In genomic region chr11:56064575-56064974, GRCm38 (mm10) we compare ENCODE assay signal across 30 mouse cellular contexts. TPM values are rescaled to one million over a fixed set of nuclear protein-coding genes. Genes with fewer than 3 reads are reported as not detected.
DNase-seq lines count a peak whose midpoint lies in the region; ATAC-seq lines count a peak whose summit lies in the region.
"Had no signal": no experiment of that assay in that cellular context is flagged by ENCODE, and none has a peak within 500 bp of the region (broad histone marks: within the 10 kb centered on the region; RNA-seq: fewer than 3 reads in every experiment).

No protein-coding gene starts in this region.

- no peaks in the 10 kb centered on the region for H3K27me3 ChIP-seq in hindbrain, embryonic 11.5 days (ENCODE audit: control insufficient read depth, insufficient read depth, low read length)
- no peaks in the 10 kb centered on the region for H3K27me3 ChIP-seq in hindbrain, embryonic 13.5 days
- H3K27me3 ChIP-seq in intestine, embryonic 15.5 days (replicated peaks), result no peaks in the 10 kb centered on the region
- H3K27me3 ChIP-seq in stomach, embryonic 15.5 days (replicated peaks), result no peaks in the 10 kb centered on the region
- no peaks in the 10 kb centered on the region for H3K27me3 ChIP-seq in midbrain, embryonic 14.5 days (ENCODE audit: control insufficient read depth, insufficient read depth, low read length)
- H3K27me3 ChIP-seq in hindbrain, embryonic 10.5 days (ENCODE audit: insufficient read depth, poor library complexity, severe bottlenecking), result no peaks in the 10 kb centered on the region
- H3K27me3 ChIP-seq: embryonic facial prominence, embryonic 13.5 days; forebrain, embryonic 12.5 days; limb, embryonic 15.5 days; megakaryocyte, embryonic 14.5 days; midbrain, embryonic 13.5 days had no signal

- WGBS in hindbrain, embryonic 11.5 days, result 56% methylated on average over 4 of the region's 4 CpGs
- WGBS in hindbrain, embryonic 13.5 days, result 44% methylated on average over 4 of the region's 4 CpGs
- 43% methylated on average over 4 of the region's 4 CpGs for WGBS in intestine, embryonic 15.5 days
- WGBS in stomach, embryonic 15.5 days, result 53% methylated on average over 4 of the region's 4 CpGs
- 60% methylated on average over 4 of the region's 4 CpGs for WGBS in midbrain, embryonic 14.5 days
- 57% methylated on average over 4 of the region's 4 CpGs for WGBS in hindbrain, embryonic 10.5 days

- H3K4me3 ChIP-seq in hindbrain, embryonic 11.5 days (ENCODE audit: low read depth, low read length), result no peak overlapping the region
- no peak overlapping the region for H3K4me3 ChIP-seq in hindbrain, embryonic 13.5 days
- H3K4me3 ChIP-seq in intestine, embryonic 15.5 days (replicated peaks), result no peak overlapping the region
- no peak overlapping the region for H3K4me3 ChIP-seq in stomach, embryonic 15.5 days (replicated peaks)
- no peak overlapping the region for H3K4me3 ChIP-seq in midbrain, embryonic 14.5 days (replicated peaks; ENCODE audit: low read depth, low read length)
- no peak overlapping the region for H3K4me3 ChIP-seq in hindbrain, embryonic 10.5 days
- H3K4me3 ChIP-seq: embryonic facial prominence, embryonic 13.5 days; erythroblast, embryonic 14.5 days; forebrain, embryonic 12.5 days; heart, embryonic 10.5 days; limb, embryonic 15.5 days; megakaryocyte, embryonic 14.5 days; midbrain, embryonic 13.5 days had no signal

- ATAC-seq in hindbrain, embryonic 11.5 days (ENCODE audit: low FRiP score), result no peak
- no peak for ATAC-seq in hindbrain, embryonic 13.5 days (ENCODE audit: low FRiP score)
- ATAC-seq in intestine, embryonic 15.5 days, result peak; percentile 89
- no peak for ATAC-seq in stomach, embryonic 15.5 days (ENCODE audit: insufficient read depth, low FRiP score, low read depth)
- ATAC-seq in midbrain, embryonic 14.5 days (ENCODE audit: low FRiP score, low TSS enrichment), result no peak
- ATAC-seq: midbrain, embryonic 13.5 days had no signal

- H3K36me3 ChIP-seq in hindbrain, embryonic 11.5 days (ENCODE audit: control insufficient read depth, insufficient read depth, low read length), result no peaks in the 10 kb centered on the region
- no peaks in the 10 kb centered on the region for H3K36me3 ChIP-seq in hindbrain, embryonic 13.5 days
- no peaks in the 10 kb centered on the region for H3K36me3 ChIP-seq in intestine, embryonic 15.5 days
- H3K36me3 ChIP-seq in stomach, embryonic 15.5 days, result no peaks in the 10 kb centered on the region
- no peaks in the 10 kb centered on the region for H3K36me3 ChIP-seq in midbrain, embryonic 14.5 days (ENCODE audit: control insufficient read depth, insufficient read depth, low read length)
- no peaks in the 10 kb centered on the region for H3K36me3 ChIP-seq in hindbrain, embryonic 10.5 days
- H3K36me3 ChIP-seq: embryonic facial prominence, embryonic 13.5 days; forebrain, embryonic 12.5 days; heart, embryonic 10.5 days; limb, embryonic 15.5 days; midbrain, embryonic 13.5 days had no signal

- no peak overlapping the region for H3K27ac ChIP-seq in hindbrain, embryonic 11.5 days (ENCODE audit: low read depth, low read length)
- H3K27ac ChIP-seq in hindbrain, embryonic 13.5 days, result no peak overlapping the region
- peak overlapping the region; percentile 61 for H3K27ac ChIP-seq in intestine, embryonic 15.5 days
- H3K27ac ChIP-seq in stomach, embryonic 15.5 days, result peak overlapping the region; percentile 9; the same call in 1 of the 2 replicates
- H3K27ac ChIP-seq in midbrain, embryonic 14.5 days (replicated peaks; ENCODE audit: low read depth, low read length), result no peak overlapping the region
- no peak overlapping the region for H3K27ac ChIP-seq in hindbrain, embryonic 10.5 days
- H3K27ac ChIP-seq: embryonic facial prominence, embryonic 13.5 days; forebrain, embryonic 12.5 days; heart, embryonic 10.5 days; limb, embryonic 15.5 days; midbrain, embryonic 13.5 days had no signal

- H3K4me2 ChIP-seq in hindbrain, embryonic 11.5 days (replicated peaks; ENCODE audit: low read depth, low read length), result no peak overlapping the region
- H3K4me2 ChIP-seq in hindbrain, embryonic 13.5 days, result no peak overlapping the region
- H3K4me2 ChIP-seq in intestine, embryonic 15.5 days (replicated peaks), result no peak overlapping the region
- H3K4me2 ChIP-seq in stomach, embryonic 15.5 days, result no peak overlapping the region
- no peak overlapping the region for H3K4me2 ChIP-seq in midbrain, embryonic 14.5 days (ENCODE audit: low read length)
- H3K4me2 ChIP-seq: embryonic facial prominence, embryonic 13.5 days; forebrain, embryonic 12.5 days; limb, embryonic 15.5 days; midbrain, embryonic 13.5 days had no signal

- H3K9me3 ChIP-seq in hindbrain, embryonic 11.5 days (ENCODE audit: control insufficient read depth, low read length), result no peaks in the 10 kb centered on the region
- H3K9me3 ChIP-seq in hindbrain, embryonic 13.5 days, result no peaks in the 10 kb centered on the region
- H3K9me3 ChIP-seq in intestine, embryonic 15.5 days, result no peaks in the 10 kb centered on the region
- no peaks in the 10 kb centered on the region for H3K9me3 ChIP-seq in stomach, embryonic 15.5 days
- H3K9me3 ChIP-seq in midbrain, embryonic 14.5 days (ENCODE audit: control insufficient read depth, low read length), result no peaks in the 10 kb centered on the region
- H3K9me3 ChIP-seq in hindbrain, embryonic 10.5 days, result no peaks in the 10 kb centered on the region
- H3K9me3 ChIP-seq: embryonic facial prominence, embryonic 13.5 days; forebrain, embryonic 12.5 days; heart, embryonic 10.5 days; limb, embryonic 15.5 days; megakaryocyte, embryonic 14.5 days; midbrain, embryonic 13.5 days had no signal

- no peak overlapping the region for H3K9ac ChIP-seq in hindbrain, embryonic 11.5 days (ENCODE audit: low read depth, low read length)
- no peak overlapping the region for H3K9ac ChIP-seq in hindbrain, embryonic 13.5 days
- no peak overlapping the region for H3K9ac ChIP-seq in intestine, embryonic 15.5 days
- no peak overlapping the region for H3K9ac ChIP-seq in stomach, embryonic 15.5 days
- H3K9ac ChIP-seq in midbrain, embryonic 14.5 days (replicated peaks; ENCODE audit: low read length), result no peak overlapping the region
- H3K9ac ChIP-seq: embryonic facial prominence, embryonic 13.5 days; forebrain, embryonic 12.5 days; limb, embryonic 15.5 days; midbrain, embryonic 13.5 days had no signal

- H3K4me1 ChIP-seq in hindbrain, embryonic 11.5 days (replicated peaks; ENCODE audit: control insufficient read depth, insufficient read depth, low read length), result no peaks in the 10 kb centered on the region
- H3K4me1 ChIP-seq in hindbrain, embryonic 13.5 days (replicated peaks), result no peaks in the 10 kb centered on the region
- no peaks in the 10 kb centered on the region; the same call in 1 of the 2 replicates for H3K4me1 ChIP-seq in intestine, embryonic 15.5 days (replicated peaks)
- H3K4me1 ChIP-seq in stomach, embryonic 15.5 days, result no peaks in the 10 kb centered on the region
- no peaks in the 10 kb centered on the region for H3K4me1 ChIP-seq in midbrain, embryonic 14.5 days (ENCODE audit: control insufficient read depth, insufficient read depth, low read length)
- H3K4me1 ChIP-seq in hindbrain, embryonic 10.5 days (replicated peaks), result 0 out of 2 replicates have a peak, but pooled peaks cover 3% of the 10 kb centered on the region
- H3K4me1 ChIP-seq: embryonic facial prominence, embryonic 13.5 days; forebrain, embryonic 12.5 days; heart, embryonic 10.5 days; limb, embryonic 15.5 days; midbrain, embryonic 13.5 days had no signal

- peak; percentile 16 for DNase-seq in hindbrain, embryonic 11.5 days (ENCODE audit: low spot score)
- DNase-seq in brain, adult 2 months (ENCODE audit: low read depth, low spot score), result peak; percentile 20
- DNase-seq in midbrain, embryonic 14.5 days, result no peak
- no peak for DNase-seq in ovary, adult 18-20 months (ENCODE audit: low spot score)
- no peak for DNase-seq in hindbrain, embryonic 10.5 days (ENCODE audit: low spot score)
- DNase-seq: adrenal gland, postnatal 25 days; cerebellum, adult 9-10 months; gastrocnemius, postnatal 10 days; heart, postnatal 4 days; kidney, adult 9 months; kidney, postnatal 36 days; left cerebral cortex, postnatal 4 days; lung, adult 18-20 months; lung, postnatal 14 days; right cerebral cortex, postnatal 4 days; thymus, postnatal 14 days had no signal

RNA-seq across cellular contexts. Expression of gene Nmur2, which starts 23.8 kb away (rescaled TPM):
- polyA plus RNA-seq in hindbrain, embryonic 11.5 days (2014; fragmentation: Nextera tagmentation; extraction: Ambion mirVana), result 0.10 and 0.19 TPM in 2 replicates
- 0.23 and 0.26 TPM in 2 replicates for polyA plus RNA-seq in hindbrain, embryonic 13.5 days (2015; fragmentation: Nextera tagmentation; extraction: Ambion mirVana)
- polyA plus RNA-seq in intestine, embryonic 15.5 days (2015; fragmentation: Nextera tagmentation; extraction: Ambion mirVana), result 0.38 and 0.47 TPM in 2 replicates
- polyA plus RNA-seq in stomach, embryonic 15.5 days (2015; fragmentation: Nextera tagmentation; extraction: Ambion mirVana), result 0.41 and 0.85 TPM in 2 replicates
- polyA plus RNA-seq in midbrain, embryonic 14.5 days (2014; fragmentation: Nextera tagmentation; extraction: Ambion mirVana), result 0.26 TPM in 2 replicates
- 0.05 TPM in 1 of 2 replicates, not detected in the other for polyA plus RNA-seq in hindbrain, embryonic 10.5 days (2016; fragmentation: Nextera tagmentation; extraction: Ambion mirVana)
- polyA plus RNA-seq: cortical plate, adult 2 months; erythroblast, embryonic 14.5 days; forebrain, embryonic 12.5 days; heart, embryonic 16.5 days; limb, embryonic 15.5 days; neural tube, embryonic 11.5 days; testis, adult 2 months had no signal

Comparison
In these comparisons a context has a peak if more than half of its experiments do, and no peak if none do; other contexts are left out.
1. DNase-seq: peak in hindbrain, embryonic 11.5 days (single experiment) and brain, adult 2 months (single experiment); none in midbrain, embryonic 14.5 days (single experiment), ovary, adult 18-20 months (single experiment) and hindbrain, embryonic 10.5 days (single experiment).
2. H3K27ac ChIP-seq: peak in intestine, embryonic 15.5 days (single experiment) and stomach, embryonic 15.5 days (single experiment); none in hindbrain, embryonic 11.5 days (single experiment), hindbrain, embryonic 13.5 days (single experiment), midbrain, embryonic 14.5 days (single experiment) and hindbrain, embryonic 10.5 days (single experiment).